Mouse (Mus musculus) cerebellum, adult 11-12 months (tissue): ENCODE results near the gene Pde7b.

Experiments
- DNase-seq: peaks from one replicate; pipeline ENCODE4 v3.0.0; 2022

Gene Pde7b

DNA sequence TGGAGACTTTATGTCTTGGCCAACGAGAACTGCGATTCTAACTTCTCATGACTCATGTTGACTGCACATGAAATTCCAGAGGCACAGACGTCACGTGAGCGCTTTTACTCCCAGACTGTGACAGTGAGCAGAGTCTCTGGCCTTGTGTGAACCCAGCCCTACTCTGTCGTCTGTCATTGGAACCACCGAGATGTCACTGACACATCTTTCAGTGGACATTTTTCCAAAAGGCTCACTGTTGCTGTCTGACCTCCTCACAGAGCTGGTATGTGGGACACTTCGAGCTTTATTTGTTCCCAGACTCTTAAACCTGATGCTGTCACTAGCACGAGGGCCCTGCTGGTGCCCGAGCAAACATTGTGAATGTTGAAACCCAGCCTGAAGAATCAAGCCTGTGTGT lies 315.7 kb downstream of the Pde7b start:
- DNase-seq: no peak

DNA sequence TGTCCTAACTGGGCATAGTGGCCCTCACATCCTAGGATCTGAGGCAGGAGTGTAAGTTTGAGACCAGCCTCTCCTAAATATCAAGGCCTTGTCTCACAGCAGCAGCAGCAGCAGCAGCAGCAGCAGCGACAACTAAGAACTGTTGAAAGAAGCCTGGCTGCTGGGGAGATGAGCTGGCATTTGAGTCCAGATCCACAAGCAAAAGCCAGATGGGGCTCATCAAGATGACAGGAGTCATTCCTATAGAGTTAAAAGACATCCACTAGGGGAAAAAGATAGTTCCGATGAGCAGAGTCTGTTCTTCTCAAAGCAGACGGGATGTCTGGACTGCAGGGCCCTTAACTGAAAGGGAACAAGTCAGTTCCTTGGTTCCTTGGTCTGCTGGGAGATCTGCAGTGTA lies 316.5 kb downstream of the Pde7b start:
- DNase-seq: no peak

DNA sequence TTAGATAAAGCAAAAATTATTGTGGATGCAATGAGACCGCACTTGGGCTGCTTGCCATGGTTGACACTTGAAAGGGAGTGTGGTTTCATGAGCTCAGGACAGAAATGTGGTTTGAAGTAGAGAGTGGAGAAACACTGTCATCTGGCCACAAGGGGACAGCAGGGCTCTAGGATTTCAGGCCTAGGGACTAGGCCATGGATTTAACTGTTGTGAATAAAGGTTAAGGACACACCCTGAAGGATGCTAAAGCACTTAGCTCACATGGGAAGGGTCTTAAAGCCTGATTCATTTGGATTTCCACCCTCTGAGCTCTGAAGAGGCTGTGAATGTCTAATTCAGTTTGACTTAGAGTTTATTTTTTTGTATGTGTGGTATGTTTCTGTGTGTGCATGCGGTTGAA lies 319.4 kb downstream of the Pde7b start:
- DNase-seq: no peak

DNA sequence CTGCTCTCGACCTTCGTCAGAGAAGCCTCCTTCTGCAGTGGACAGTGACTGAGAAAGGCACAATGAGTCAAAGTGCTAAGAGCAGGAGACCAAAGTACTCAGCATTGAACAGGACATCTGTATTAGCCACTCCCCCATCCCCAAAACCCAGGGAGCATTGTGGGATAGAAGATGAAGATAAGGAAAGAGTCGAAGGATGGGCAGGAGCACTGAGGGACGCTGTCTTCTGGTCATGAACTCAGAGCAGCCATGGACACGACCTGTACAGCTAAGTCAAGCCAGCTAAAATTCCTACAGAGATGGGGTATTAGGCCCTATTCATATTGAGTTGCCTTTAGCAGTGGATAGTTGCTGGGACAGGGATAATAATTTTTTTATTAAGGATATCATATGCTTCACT lies 321.9 kb downstream of the Pde7b start:
- DNase-seq: no peak

DNA sequence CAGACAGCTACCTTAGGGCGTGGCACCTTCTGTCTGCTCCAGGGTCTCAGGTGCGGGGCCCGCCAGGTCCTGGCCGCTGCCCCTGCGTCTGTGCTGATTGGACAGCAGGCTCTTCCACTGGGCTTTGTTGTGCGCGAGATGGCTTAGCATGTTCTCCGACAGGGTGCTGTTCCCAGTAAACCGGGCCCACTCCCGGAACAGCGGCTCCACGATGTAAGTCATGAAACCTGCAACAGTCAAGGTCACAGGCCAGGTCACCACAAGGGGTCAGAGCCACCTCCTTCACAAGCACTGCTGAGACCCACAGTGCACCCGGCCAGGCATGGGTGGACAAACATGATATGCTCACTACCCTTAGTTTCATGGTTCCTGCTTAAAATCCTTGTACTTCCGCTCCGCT lies 324.5 kb downstream of the Pde7b start:
- DNase-seq: no peak

DNA sequence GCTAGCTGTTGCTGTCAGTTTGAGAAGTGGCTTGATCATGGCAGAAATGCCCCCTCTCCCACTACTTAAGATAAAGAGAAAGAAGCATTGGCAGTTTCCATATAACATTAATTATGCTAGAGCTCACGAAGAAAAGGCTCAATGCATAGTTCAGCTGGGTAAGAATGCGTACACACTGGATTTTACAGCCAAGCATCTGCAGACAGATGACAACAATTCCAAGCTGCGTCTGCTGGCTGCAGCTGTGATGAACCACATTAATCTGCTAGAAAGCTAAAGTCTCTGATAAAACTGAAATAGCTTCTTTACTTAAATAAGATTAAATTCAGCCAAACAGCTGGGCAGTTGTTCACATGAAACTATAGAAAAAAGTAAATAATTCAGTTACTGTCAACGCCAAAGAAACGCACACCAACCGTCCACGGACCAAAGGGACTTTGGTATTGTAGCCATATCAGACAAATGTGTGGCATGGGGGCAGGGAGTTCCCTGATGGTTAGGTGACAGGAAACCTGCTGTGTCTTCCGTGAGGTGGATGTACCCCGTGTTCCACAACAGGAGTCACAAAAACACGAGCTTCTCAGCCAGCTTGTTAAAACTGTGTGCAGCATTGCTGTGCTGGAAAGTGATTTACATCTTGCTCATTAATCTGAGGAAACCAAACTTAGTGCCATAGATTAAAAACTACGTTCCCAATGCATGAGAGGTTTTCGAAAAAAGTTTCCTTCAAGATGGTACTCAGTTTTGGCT lies 326.1 kb downstream of the Pde7b start:
- no peak for DNase-seq

DNA sequence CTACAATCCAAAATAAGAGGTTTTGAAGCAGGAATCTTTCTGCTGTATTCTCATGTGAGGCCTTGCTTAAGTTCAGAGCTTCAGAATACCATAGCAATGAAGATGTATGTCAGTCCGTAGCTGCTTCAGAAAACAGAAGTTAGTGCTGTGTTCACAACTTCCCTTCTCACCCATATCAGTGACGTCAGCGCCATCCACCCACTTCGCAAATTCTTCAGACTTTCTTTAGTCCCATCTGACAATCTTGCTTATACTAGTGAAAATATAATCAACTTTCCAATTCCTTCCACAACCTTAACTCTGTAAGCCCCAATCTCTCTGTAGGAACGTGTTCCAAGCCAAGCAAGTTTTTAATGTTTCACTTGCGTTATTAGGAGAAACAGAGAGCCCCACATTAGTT lies 326.7 kb downstream of the Pde7b start:
- no peak for DNase-seq

DNA sequence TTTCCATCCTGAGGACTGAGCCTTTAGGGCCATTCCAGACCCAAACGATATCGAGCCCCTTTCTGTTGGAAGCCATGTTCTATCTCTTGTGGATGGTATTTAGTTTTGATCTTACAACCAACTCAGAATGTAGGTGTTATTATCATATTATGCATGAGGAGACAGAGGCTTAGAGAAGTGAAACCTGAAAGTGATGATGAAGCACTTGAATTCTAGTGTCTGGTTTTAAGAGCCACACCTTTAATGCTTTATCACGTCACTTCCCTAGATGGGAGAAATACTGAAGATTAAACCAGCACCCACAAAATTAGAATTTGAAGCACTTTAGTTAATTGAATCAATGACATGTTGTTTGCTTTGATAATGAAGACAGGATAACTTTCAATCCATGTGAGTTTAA lies 329.1 kb downstream of the Pde7b start:
- DNase-seq: no peak

DNA sequence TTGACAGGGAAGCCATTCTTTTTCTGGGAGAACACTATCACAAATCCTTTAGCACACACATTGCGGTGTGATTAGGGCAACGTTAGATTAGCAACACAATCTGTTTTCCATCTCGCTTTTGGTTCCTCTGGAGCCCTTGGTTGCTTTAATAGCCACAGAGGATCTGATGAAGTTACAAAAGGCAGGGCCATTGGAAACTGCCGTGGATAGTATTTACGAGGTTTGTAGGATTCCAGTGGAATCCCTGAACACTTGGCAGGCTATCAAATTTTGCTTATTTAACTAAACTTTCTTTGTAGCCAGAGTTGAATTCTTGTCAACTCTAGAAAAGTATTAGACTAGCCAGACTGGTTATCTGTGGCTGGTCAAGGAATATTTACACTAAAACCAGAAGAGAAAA lies 330.1 kb downstream of the Pde7b start:
- DNase-seq: no peak

DNA sequence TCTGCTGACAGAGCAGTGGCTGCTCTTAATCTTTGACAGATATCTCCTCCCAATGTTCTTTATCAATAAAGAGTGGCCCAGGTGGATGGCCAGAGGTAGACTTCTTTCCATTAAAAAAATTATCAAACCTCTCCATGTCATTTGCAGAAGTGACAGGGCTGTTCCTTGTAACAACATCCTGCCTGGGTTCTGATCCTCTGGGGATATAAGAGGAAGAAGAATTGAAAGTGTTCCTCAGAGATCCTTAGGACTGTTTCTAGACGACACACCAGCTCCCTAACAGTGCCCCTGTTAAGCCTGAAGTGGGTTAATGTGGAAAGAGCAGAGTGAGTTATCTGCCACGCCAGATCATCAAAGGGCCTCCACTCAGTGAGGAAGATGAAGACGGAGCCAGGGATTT lies 334.3 kb downstream of the Pde7b start:
- DNase-seq: no peak

DNA sequence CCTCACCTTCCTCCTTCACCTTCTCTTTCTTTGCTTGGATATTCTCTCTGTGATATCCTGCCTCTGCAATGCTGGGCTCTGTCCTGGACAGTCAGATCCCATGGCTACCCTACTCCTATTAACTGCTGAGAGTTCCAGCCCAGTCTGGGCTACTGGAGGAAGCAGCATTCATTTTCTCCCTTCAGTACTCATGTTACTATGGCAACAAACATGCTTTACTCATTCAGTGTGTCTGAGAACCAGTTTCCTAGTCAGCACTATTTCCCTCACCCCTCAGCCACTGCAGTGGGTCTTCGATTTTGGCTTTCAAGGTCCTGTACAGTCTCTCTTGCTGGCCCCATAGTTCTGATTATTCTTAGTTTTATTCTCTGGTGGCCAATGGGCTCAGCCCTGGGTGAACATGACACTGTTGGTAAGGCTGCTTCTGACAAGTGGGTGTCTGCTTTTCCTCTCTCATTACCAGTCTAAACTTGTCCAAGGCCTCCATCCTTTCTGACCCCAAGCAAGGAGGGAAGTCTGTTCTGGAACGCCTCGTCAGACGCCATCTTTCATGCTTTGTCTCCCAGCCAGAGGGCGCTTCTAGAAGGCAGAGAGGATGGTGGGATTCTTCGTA lies 342.0 kb downstream of the Pde7b start:
- no peak for DNase-seq

DNA sequence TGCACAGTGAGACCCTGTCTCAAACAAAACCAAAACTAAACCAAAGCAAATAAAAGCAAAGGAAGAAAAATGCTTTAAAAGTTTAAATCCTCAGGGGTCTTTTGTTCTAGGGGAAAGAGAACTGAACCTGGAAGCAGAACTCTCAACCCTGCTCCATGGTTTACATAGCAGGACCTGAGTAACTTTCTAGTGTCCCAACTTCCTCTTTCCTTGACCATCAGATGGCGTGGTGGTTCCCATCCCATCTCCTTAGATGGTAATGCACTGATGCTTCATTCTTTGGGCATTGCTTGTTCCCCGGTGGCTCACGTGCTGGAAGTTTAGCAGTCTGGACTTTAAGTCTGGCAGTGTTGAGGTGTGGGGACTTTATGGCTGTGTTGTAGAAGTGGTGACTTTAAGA lies 343.5 kb downstream of the Pde7b start:
- DNase-seq: no peak

DNA sequence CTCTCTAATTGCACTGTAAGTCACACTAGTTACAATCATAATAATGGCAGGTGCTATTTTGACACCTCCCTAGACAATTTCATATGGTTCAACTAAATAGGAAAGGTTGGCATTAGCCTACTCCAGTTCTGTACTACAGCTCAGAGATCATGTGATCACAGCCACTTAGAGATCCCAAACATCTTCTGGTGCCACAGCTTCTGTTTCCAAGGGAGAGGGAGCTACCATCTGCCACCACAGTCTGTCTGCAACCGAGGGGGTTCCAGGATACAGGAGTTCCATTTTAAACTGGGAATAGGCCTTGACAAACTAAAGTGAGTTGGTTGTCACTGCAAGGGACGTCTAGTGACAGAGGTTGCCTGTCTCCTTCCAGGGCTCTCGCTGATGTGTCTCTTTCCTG lies 344.1 kb downstream of the Pde7b start:
- no peak for DNase-seq

DNA sequence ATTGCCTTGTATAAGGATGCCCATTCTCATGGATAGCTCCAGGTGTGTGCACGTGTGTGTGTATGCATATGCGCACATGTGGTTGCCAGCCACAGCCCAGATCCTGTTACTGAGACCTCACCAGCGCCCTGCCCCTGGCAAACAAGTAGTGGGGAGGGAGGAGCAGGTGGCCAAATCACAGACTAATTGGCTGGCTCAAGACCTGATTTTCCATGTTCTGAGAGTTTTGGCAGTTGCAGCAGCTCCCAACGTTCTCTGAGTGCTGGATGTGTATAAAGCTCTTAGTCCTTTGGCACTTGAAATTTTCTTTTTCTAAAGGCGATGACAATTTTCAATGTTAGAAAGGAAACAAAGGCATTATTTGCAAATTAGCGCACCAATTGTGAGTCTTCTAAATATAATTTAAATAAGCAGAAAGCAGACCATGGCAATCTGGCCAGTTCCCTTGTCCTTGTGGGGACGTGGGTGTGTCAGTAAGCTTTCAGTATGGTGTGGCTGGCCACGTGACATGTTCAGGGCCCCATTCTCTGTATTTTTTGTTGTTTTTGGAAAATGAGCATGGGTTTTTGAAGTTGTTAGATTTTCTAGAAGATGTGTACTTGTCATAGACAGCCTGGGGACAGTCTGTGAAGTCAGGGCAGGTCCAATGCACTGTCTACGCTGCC lies 345.7 kb downstream of the Pde7b start:
- no peak for DNase-seq

DNA sequence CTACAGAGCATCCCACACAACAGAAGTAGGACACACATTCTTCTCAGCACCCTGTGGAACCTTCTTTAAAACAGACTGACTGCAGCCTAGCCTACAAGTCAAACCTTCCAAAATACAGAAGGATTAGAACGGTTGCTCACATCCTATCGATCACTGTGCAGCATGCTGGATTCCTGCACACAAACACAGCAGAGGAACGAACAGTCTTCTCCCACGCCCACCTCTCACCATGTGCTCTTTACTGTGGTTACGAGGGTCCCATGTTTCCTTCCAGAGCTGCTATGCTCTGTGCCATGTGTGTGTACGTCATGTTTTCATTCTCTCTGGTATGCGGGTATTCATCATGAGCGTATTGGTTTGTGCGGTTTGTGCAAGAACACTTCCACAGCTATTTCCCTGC lies 347.3 kb downstream of the Pde7b start:
- DNase-seq: no peak

DNA sequence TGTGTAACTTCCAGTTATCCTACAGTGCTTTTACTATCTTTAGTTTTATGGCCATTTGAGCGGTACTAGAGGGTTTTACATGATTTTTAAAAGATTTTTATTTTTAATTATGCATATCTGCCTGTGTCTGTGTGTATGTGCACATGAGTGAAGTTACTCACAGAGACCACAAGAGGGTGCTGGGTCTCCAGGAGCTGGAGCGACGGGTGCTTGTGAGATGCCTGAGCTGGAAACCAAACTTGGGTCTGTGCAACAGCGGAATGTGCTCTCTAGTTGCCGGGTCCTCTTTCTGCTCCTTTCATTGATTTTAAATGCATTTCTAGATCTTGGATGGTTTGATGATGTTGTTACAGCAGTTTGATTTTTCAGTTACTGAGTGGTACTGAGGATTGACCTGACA lies 352.8 kb downstream of the Pde7b start:
- DNase-seq: no peak

DNA sequence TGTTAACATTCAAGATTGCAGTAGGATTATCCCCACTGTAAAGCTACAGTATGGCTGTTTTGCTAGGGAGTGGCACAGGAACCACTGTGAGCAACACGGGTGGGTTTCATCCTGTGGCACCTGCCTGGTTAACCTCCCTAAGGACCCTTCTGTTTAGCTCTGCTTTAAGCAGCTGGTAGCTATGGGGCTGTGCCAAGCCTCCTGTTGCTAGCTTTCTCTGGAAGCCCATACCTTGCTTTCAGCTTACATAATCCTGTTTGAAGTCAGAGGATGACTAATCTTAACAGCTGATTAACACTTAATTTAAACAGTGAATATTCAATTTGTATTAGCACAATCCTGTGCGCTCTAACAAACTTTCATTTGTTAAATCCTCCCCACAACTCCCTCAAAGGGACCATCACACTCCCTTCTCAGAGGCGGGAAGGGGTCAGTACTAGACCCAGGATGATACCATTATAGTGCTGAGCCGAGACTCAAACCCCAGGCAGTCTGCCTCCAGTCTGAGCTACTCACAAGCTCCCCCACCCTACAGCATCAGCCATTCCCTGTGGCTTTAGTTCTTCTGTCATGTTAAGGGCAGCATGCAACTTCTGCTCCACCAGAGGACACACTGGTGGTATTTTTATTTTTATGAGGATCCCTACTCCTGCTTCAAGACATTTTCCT lies 362.3 kb downstream of the Pde7b start:
- no peak for DNase-seq

DNA sequence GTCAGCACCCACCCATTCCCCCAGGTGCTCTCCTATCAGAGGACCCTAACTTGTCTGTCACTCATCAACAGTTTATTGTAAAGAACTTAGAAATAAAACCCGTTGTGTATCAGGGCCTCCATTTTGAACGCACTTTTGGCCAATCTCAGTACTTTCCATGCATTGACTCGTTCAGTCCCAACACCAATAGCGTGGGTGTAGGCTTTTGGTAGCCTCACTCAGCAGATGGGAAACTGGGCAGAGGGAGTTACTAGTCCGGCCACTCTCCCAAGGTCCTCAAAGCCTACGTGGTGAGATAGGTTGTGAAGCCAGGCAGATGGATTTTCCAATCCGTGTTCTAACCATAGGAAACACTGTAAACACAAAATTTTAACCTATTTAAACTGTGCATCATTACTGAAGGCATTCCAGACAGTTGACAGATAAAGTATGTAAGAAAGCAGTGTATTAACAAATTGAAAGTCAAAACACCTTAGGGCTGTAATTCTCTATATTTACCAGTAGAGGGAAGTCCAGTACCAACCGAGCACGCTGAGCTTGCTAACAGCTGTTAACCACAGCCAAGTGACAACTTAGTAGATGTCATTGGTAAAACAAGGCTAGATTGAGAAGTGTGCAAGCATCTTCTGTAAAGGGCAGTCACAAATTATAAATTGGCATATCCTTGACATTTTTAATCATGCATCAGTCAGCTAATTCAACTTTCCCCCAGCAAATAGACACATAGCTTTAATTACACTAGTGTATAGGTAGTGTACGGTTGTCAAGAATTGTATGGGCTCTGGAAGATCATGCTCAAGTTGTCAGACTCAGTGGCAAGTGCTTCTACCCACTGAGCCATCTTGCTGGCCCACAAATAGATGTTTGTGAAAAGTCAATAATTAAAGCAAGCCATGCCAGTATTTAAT lies 363.1 kb downstream of the Pde7b start:
- no peak for DNase-seq

DNA sequence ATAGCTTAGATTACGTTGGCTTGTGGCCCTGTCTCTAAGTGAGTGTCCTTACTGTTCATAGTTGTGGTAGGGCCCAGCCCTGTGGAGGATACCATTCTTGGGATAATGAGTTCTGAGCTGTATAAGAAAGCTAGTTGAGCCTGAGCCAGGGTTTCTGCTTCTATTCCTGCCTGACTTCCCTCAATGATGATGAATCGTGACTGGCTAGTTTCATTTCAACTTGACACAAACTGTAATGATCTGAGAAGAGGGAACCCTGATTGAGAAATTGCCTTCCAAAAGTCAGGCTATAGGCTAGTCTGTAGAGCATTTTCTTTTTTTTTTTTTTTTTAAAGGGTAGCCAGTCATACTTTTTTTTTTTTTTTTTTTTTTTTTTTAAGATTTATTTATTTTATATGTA lies 376.0 kb downstream of the Pde7b start:
- DNase-seq: no peak
